Mouse (Mus musculus): ENCODE data around the gene Nfyc.

Nfyc gene

GRCm38 (mm10) chr4:120716141-120716571 is 115.2 kb downstream of the Nfyc start:
- DNase-seq (ENCODE audit: low spot score in 2 of 2): peak in 1 of 2 experiments; percentile 66

DNA sequence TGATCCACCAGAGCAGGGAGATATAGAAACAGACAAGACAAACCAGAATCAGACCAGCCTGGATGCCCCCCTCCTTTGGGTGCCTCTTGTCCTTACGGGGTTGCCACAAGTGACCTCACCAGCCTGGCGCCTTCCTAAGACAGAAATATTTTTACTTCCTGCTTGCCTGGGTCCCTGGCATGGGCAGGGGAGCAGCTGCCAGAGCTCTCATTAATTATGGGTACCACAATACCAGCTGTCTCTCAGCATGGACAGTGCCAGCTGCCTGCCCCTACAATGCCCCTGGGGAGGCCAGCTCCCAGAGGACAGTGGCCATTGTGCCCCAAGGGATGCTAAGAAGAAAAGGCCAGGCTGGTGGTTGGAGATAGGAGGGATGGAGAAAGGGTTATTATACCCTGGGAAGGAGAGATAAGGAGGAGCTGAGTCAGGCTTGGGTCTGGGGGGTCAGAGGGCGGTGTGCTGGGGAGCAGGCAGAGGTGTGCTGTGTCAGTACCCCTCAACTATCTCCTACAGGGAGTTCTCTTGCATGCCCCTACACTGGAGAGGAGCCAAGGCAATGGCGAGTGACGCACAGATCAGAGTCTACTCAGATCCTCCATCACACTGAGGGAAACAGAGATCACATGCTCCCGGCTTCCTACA is 117.4 kb downstream of the Nfyc start:
- no peak for DNase-seq (ENCODE audit: low spot score in 2 of 2)

GRCm38 (mm10) chr4:120713021-120713420 is 118.4 kb downstream of the Nfyc start:
- no peak for DNase-seq (ENCODE audit: low spot score in 2 of 2)

GRCm38 (mm10) chr4:120712236-120712635 is 119.1 kb downstream of the Nfyc start:
- DNase-seq (ENCODE audit: low spot score in 2 of 2): no peak
